Mouse (Mus musculus) kidney, embryonic 15.5 days (tissue): ENCODE measurements around the gene U2surp. TPM values are rescaled to one million over a fixed set of nuclear protein-coding genes. Genes with fewer than 3 reads are reported as not detected.

Source experiments
- ATAC-seq: fragments of 200-750 bp; cut with Nextera tagmentation; replicated peaks from 2 replicates; pipeline ENCODE4 v1.8.0; 2017; ENCODE audit warnings: moderate TSS enrichment; ENCODE audit not compliant: low FRiP score
- H3K27ac ChIP-seq: fragments of 300-500 bp; sonication (generic); 2 replicates; pipeline ENCODE4 v1.5.1; 2015; ENCODE audit warnings: mild to moderate bottlenecking, inconsistent platforms
- H3K27me3 ChIP-seq: fragments of 300-500 bp; sonication (generic); 2 replicates; pipeline ENCODE4 v1.6.1; 2015; ENCODE audit warnings: inconsistent platforms
- H3K36me3 ChIP-seq: fragments of 300-500 bp; sonication (generic); 2 replicates; pipeline ENCODE4 v1.6.1; 2015; ENCODE audit warnings: inconsistent platforms
- H3K4me1 ChIP-seq: fragments of 300-500 bp; sonication (generic); 2 replicates; pipeline ENCODE4 v1.6.1; 2015; ENCODE audit warnings: inconsistent platforms
- H3K4me2 ChIP-seq: fragments of 300-500 bp; sonication (generic); 2 replicates; pipeline ENCODE4 v1.6.1; 2015; ENCODE audit warnings: moderate library complexity, mild to moderate bottlenecking, inconsistent platforms
- H3K4me3 ChIP-seq: fragments of 300-500 bp; sonication (generic); replicated peaks from 2 replicates; pipeline ENCODE4 v1.5.1; 2015; ENCODE audit warnings: mild to moderate bottlenecking, inconsistent platforms
- H3K9ac ChIP-seq: fragments of 300-500 bp; sonication (generic); 2 replicates; pipeline ENCODE4 v1.6.1; 2015; ENCODE audit warnings: mild to moderate bottlenecking, inconsistent platforms
- H3K9me3 ChIP-seq: fragments of 300-500 bp; sonication (generic); replicated peaks from 2 replicates; pipeline ENCODE4 v1.6.1; 2016; ENCODE audit warnings: inconsistent platforms
- WGBS: fragments of 180-500 bp; shearing (Covaris S2); methylation state at CpG from one replicate; pipeline ENCODE4 v1.1.7; 2015; ENCODE audit warnings: mixed read lengths; 5-methylcytosine and 5-hydroxymethylcytosine counted together
- polyA plus RNA-seq: library from polyadenylated mRNA; unstranded; fragments of >200 nt; fragmentation: Nextera tagmentation; extraction: Ambion mirVana; gene quantifications from 2 replicates; pipeline ENCODE4 v1.2.1, GENCODE M21; 2015

Gene U2surp
- 135 and 177 TPM in 2 replicates for polyA plus RNA-seq

DNA sequence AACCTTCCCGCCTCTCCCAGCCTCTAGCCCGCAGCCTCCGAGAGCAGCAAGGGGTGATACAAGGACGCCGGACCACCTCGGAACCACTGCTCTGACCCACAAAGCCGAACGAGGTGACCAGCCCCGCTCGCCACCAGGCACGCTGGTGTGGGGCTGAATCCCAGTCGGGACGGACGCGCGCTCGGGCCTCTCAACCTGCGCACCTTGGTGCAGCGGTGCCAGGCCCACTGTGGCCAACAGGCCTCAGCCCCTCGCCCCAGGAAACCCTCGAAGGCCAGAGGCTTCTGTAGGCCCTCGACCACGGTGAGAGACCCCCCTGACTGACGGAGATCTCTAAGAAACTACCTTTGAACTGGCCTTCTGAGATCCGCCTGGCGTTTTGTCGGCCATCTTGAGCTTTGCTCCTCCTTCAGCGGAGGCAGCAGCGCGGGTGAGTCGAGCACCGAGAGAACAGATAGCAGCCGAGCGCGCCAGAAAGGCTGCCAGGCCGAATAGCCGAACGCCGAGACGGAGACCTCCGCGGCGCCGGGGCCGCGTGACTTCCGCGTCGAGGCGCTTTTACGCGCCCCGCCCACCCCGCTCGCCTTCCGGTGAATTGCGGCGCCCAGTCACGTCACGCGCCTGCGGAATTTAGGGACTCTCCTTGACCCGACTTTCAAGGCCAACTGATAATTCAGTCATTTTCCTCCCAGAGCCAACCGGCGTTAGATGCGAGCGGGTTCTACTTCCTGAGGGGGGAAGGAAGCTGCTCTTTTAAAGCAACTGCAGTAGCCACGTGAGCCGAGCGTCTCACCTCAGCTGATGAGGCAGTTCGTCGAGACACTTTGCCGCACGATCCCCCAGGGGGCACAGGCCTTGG, at the start of gene U2surp:
Gene U2surp (minus strand): TSS at position 525 of the 859 bp plus-strand sequence.
- Histone ChIP-seq H3K4me2 (peak within 1 kb of the TSS; percentile 72), H3K27me3 (no peaks in the 10 kb centered on the region)
- peak; percentile 96 for ATAC-seq

GRCm38 (mm10) chr9:95559936-95560735, 48.3 kb upstream of the U2surp start:
- peaks cover 94% of the 10 kb centered on the region for H3K27me3 ChIP-seq
- H3K9ac ChIP-seq = peak overlapping the region; percentile 52
- H3K4me2 ChIP-seq = peak overlapping the region; percentile 98
- H3K4me3 ChIP-seq = peak overlapping the region; percentile 67
- no peak overlapping the region for H3K27ac ChIP-seq
- WGBS = 14% methylated on average over 78 of the region's 78 CpGs
- peak; percentile 62 for ATAC-seq
- H3K4me1 ChIP-seq = peaks cover 18% of the 10 kb centered on the region
- H3K36me3 ChIP-seq = no peaks in the 10 kb centered on the region
- no peaks in the 10 kb centered on the region for H3K9me3 ChIP-seq

More for the DNA sequence above, at the start of gene U2surp:
- H3K36me3 ChIP-seq = peaks cover 7% of the 10 kb centered on the region; the same call in 1 of the 2 replicates
- under 1% methylated on average over 74 of the region's 74 CpGs for WGBS
- H3K4me1 ChIP-seq = peaks cover 19% of the 10 kb centered on the region
- peak within 1 kb of the TSS; percentile 91 for H3K9ac ChIP-seq
- peak within 1 kb of the TSS; percentile 95 for H3K27ac ChIP-seq
- H3K4me3 ChIP-seq = peak within 1 kb of the TSS; percentile 82
- H3K9me3 ChIP-seq = no peaks in the 10 kb centered on the region

DNA sequence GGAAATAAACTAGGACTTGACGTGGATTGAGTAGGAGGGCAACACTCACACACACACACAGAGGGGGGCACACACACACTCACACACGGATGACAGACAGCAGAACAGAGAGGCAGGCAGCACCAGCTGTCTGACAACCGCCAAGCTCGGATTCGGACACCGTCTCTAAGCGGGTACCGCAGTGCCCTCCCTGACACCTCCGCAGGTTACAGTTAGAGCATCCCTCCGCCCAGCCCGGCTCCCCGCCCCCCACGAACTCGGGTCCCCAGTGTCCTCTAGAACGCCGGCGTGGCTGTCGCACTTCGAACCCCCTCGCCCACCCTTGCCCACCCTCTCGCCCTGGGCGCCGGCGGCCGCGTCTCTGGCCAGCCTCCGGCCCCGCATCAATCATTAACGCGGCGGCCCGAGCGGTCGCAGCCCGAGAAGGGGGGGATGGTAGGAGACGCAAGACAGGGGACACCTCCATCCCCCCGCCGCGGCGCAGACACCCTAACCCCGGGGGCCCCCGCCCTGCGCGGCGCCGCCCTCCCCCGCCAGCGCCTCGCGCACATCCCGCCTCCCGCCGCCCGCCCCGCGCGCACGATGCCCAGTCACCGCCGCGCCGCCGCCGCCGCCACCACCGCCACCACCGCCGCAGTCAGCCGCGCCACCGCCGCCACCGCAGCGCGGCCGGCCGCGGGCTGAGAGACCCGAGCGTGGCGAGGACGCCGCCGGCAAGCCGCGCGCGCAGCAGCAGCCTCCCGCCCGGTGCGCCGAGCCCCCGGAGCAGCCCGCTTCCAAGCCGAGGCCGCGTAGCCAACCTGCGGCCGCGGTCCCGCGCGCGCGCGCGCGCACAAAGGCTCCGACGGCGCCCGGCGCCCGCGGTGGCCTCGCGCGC, 47.5 kb upstream of the U2surp start, which contains the start of gene Paqr9:
Gene Paqr9 (plus strand): TSS at position 599 of the 877 bp plus-strand sequence.
- H3K9ac ChIP-seq = peak within 1 kb of the TSS; percentile 52
- no peak within 1 kb of the TSS for H3K27ac ChIP-seq
- ATAC-seq = peak; percentile 76
- H3K36me3 ChIP-seq = no peaks in the 10 kb centered on the region
- WGBS = under 1% methylated on average over 60 of the region's 118 CpGs
- peaks cover 95% of the 10 kb centered on the region for H3K27me3 ChIP-seq
- peak within 1 kb of the TSS; percentile 67 for H3K4me3 ChIP-seq
- no peaks in the 10 kb centered on the region for H3K9me3 ChIP-seq
- peak within 1 kb of the TSS; percentile 98 for H3K4me2 ChIP-seq
- H3K4me1 ChIP-seq = peaks cover 18% of the 10 kb centered on the region

- 13% methylated on average over 11 of the region's 11 CpGs for WGBS
- H3K9me3 ChIP-seq = no peaks in the 10 kb centered on the region
- no peak for ATAC-seq
- no peak overlapping the region for H3K27ac ChIP-seq
- peaks cover 18% of the 10 kb centered on the region for H3K4me1 ChIP-seq
- peak overlapping the region; percentile 67 for H3K4me3 ChIP-seq
- H3K36me3 ChIP-seq = no peaks in the 10 kb centered on the region
- peaks cover 93% of the 10 kb centered on the region for H3K27me3 ChIP-seq
- H3K4me2 ChIP-seq = peak overlapping the region; percentile 98
- H3K9ac ChIP-seq = no peak overlapping the region
Measured at GRCm38 (mm10) chr9:95558726-95559058, 46.9 kb upstream of the U2surp start.

DNA sequence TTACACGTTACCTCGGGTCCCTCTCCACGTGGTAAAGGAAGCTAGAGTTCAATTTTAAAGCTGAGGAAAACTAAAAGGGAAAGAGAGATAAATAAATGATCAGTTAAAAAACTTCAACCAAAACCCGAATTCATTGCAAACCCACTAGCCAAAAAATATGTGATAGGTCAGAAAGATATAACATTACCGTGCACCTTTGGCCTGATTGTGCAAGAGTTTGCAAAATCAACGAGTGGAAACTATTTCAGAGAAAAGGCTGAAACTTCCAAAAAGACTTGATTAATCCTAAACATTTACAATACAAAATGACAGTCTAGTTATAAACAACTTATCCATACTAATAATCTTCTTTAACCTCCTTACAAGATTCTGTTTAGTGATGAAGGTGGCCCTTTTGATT, 45.9 kb upstream of the U2surp start:
- ATAC-seq = no peak
- Histone ChIP-seq H3K9ac (no peak overlapping the region), H3K9me3 (no peaks in the 10 kb centered on the region), H3K4me2 (no peak overlapping the region), H3K4me1 (peaks cover 18% of the 10 kb centered on the region), H3K4me3 (no peak overlapping the region), H3K27ac (no peak overlapping the region), H3K36me3 (no peaks in the 10 kb centered on the region), H3K27me3 (peaks cover 89% of the 10 kb centered on the region)
- WGBS = 56% methylated on average over 6 of the region's 6 CpGs

GRCm38 (mm10) chr9:95556067-95556512, 44.3 kb upstream of the U2surp start:
- H3K27me3 ChIP-seq = peaks cover 72% of the 10 kb centered on the region

GRCm38 (mm10) chr9:95555233-95555740, 43.5 kb upstream of the U2surp start:
- Histone ChIP-seq H3K27me3 (peaks cover 64% of the 10 kb centered on the region), H3K36me3 (no peaks in the 10 kb centered on the region), H3K9ac (no peak overlapping the region), H3K4me2 (no peak overlapping the region), H3K4me3 (no peak overlapping the region), H3K4me1 (peaks cover 22% of the 10 kb centered on the region), H3K9me3 (no peaks in the 10 kb centered on the region), H3K27ac (no peak overlapping the region)
- 72% methylated on average over 5 of the region's 5 CpGs for WGBS
- ATAC-seq = no peak

More at GRCm38 (mm10) chr9:95556067-95556512, 44.3 kb upstream of the U2surp start:
- peaks cover 19% of the 10 kb centered on the region for H3K4me1 ChIP-seq
- H3K4me3 ChIP-seq = no peak overlapping the region
- no peaks in the 10 kb centered on the region for H3K9me3 ChIP-seq
- WGBS = 90% methylated on average over 4 of the region's 4 CpGs
- no peak overlapping the region for H3K27ac ChIP-seq
- H3K4me2 ChIP-seq = no peak overlapping the region
- no peak overlapping the region for H3K9ac ChIP-seq
- no peak for ATAC-seq
- H3K36me3 ChIP-seq = no peaks in the 10 kb centered on the region

- 80% methylated on average over 18 of the region's 18 CpGs for WGBS
- Histone ChIP-seq H3K4me3 (no peak overlapping the region), H3K27me3 (peaks cover 60% of the 10 kb centered on the region), H3K27ac (no peak overlapping the region), H3K9me3 (no peaks in the 10 kb centered on the region), H3K36me3 (no peaks in the 10 kb centered on the region), H3K4me1 (peaks cover 15% of the 10 kb centered on the region), H3K4me2 (no peak overlapping the region), H3K9ac (no peak overlapping the region)
- no peak for ATAC-seq
Measured at GRCm38 (mm10) chr9:95554231-95555221, 42.7 kb upstream of the U2surp start.

DNA sequence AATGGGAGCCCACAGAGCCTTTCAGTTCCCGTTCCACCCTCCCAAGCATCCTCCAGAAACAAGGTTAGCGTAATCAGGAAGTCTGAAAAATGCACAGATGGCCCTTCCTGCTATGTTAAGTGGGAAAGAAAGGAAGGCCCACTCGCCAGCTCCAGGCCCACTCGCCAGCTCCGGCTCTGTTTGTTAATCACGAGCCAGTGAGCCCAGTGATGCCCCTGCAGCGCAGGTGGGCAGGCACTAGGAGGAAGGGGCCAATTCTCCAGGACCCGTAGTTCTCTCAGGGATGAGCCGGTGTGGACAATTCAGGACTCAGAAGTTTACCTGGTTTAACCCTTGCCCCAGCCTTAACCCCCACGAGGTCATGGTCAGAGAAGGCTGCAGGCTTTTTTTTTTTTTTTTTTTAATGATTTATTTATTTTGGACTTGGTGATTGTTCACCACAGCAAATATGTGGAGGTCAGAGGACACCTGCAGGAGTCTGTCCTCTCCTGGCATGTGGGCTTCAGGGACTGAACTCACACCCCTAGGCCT, 40.4 kb upstream of the U2surp start:
- no peak overlapping the region for H3K9ac ChIP-seq
- ATAC-seq = 0 out of 2 replicates have a peak, but pooled peaks have one; percentile 35
- no peaks in the 10 kb centered on the region for H3K36me3 ChIP-seq
- no peaks in the 10 kb centered on the region for H3K9me3 ChIP-seq
- no peak overlapping the region for H3K4me3 ChIP-seq
- peaks cover 7% of the 10 kb centered on the region for H3K4me1 ChIP-seq
- H3K4me2 ChIP-seq = no peak overlapping the region
- no peak overlapping the region for H3K27ac ChIP-seq
- 72% methylated on average over 10 of the region's 10 CpGs for WGBS
- H3K27me3 ChIP-seq = peaks cover 38% of the 10 kb centered on the region
